Mouse (Mus musculus): ENCODE data around the gene Akr1c21.
"Not testable (repeated sequence)": the region's sequence is repeated elsewhere in the genome, so short reads cannot be mapped to it uniquely, and the experiment has no call there.

Gene Akr1c21

DNA sequence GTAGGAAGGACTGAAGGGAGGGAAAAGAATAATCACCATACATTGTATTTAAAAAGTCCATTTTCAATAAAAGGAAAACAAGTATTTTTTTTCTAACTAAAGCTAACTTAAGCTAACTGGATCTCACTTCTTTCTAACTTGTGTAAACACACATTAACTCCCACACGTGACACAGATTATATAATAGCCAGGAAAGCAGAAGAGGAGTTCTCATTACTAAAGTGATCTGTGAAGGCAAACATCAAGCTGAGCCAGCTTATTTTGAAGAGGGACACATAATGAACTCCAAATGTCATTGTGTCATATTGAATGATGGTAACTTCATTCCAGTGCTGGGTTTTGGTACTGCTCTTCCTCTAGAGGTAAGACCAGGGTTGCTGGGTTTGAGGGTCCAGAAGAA, at the start of gene Akr1c21:
Akr1c21 (plus strand) TSS at position 205 of the 400 bp plus-strand sequence.
- peak in 1 of 2 experiments; percentile 26 for DNase-seq

DNA sequence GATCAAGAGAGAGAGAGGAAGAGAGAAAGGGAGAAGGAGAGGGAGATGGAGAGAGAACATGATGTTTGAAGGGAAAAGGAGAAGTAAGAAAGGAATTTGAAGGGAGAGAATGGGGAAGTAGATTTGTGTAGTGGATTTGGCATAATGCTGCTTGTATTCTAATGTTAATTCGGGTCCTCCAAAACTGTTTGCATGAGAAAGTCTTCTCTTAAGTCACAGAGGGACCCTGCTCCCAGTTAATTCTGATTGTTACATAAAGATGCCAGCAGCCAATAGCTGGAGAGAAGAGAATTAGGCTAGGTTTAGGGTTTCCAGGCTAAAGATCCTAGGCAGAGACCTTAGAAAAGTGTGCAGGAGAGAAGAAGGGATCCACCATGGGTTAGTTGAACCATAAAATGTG, 14.7 kb upstream of the Akr1c21 start:
- DNase-seq = no peak

DNA sequence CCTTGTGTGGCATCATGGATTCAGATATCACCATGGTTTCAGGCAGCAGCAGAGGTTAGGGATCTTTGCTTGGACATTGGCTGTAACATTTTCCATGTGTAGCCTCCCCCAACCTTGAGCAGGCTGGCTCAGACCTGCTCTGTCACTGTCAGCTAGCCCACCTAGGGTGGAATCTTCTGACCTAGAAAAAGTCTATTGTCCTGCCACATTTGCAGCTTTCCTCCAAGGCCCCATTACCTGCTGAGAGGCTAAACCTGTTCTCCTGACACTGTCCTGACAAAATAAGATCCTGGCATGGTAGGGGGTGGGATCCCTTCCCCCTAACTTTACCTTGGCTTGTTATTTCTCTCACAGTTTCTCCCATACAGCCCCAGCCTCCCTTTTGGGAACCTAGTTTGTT, 13.4 kb upstream of the Akr1c21 start:
- DNase-seq = no peak

DNA sequence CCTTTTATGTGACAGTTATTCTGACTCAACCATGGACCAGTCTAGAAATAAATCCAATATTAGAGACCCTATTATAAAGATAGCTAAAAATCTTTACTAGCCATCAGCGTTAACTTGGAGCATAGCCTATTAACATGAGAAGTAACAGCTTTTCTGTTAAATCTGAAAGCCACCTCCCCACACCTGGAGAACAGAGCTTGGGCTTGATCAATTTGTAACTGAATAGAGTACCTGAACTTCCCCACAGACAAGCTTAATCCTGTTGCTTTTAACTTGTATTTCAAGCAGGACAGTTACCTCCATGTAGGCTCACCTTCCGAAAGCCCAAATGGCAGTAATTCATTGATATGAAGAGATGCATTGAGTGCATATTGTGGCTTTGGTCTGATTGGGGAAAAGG, 7.9 kb upstream of the Akr1c21 start:
- no peak for DNase-seq

DNA sequence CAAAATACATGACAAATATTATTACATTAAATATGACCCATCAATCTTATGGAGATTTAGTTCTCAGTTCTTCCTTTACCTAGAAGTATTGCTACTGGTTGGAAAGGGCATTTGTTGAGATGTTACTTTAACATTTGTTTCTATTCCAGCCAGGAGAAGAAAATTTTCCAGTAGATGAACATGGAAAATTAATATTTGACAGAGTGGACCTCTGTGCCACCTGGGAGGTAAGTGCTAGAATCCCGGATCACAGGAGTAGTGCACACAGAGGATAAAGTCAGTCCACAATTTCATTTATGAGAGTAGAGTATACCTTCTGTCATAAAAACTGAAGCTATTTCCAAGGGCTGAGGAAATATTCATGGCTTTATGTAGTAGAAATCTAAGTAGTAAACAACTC, 3.0 kb downstream of the Akr1c21 start:
- peak in 1 of 2 experiments; percentile 11 for DNase-seq

DNA sequence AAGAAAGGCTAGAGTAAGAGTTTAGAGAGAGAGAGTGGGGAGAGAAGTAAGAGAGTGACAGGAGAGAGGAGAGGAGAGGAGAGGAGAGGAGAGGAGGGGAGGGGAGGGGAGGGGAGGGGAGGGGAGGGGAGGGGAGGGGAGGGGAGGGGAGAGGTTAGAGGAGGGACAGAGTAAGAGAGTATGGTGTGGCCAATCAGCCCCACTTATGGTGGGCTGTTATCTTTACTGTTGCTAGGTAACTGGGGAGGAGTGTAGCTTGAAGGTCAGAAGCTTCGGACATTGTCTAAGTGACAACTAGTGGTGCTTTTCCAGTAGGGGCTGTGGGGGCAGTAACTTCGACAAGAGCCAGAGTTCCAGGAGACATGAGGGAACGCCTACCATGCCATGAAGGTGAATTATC, 29.6 kb downstream of the Akr1c21 start:
- DNase-seq = not testable (repeated sequence)

DNA sequence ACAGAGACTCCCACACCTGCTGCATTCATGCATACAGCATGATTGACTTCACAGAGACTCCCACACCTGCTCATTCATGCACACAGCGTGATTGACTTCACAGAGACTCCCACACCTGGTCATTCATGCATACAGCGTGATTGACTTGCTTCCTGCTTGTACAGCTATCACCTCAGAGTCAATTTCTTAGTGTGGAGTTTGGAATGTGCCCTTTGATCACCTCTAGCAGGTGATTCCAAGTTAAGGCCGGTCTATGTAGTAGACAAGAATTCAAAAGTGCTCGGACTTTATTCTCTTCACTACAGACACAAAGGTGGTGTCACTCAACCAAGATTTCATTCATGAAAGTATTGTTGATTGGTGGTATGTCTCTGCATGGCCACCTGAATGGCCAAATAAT, 32.9 kb downstream of the Akr1c21 start:
- peak; percentile 40 to 71 for DNase-seq

DNA sequence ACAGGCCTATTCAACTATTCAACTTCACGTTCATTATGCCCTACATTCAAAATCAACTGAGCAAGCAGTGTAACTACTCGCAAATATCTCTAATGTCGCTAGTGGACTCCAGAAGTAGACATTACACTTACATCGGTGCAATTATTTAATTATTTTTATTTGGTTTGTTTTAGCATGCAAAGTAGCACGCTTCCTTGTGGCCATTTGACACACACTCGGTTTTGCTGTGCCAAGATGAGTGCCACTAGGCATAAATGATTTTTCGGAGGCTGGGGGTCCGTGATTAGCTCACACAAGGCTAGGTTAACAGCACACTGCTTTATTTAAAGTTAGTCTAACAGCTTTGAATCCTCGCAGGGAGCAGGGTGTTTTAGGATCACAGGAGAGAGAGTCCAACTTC, 34.7 kb downstream of the Akr1c21 start:
- DNase-seq = peak in 1 of 2 experiments; percentile 6

DNA sequence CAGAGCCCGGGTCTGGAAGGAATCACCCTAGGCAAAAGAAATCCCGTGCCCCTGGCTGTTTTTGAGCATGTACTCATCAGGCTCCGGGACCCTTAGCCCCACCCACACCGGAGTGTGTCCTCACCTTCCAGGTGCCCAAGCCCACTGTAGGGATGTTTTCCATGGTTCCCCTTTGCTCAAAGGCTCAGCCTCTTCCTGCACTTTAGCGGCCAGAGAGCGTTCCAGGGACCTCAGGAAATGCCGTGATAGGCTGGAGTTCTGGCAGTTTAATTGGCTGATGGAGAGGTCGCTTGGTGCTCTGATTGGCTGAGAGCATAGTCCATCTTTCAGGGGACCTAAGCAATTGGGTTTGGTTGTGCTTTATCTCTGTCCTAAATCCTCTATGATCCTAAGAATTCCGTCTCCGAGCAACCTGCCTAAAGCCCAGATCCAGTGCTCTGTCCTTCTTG, 35.1 kb downstream of the Akr1c21 start, which contains the start of gene Akr1e1:
Akr1e1 (minus strand) TSS at position 214 of the 449 bp plus-strand sequence.
- peak; percentile 89 to 96 for DNase-seq

DNA sequence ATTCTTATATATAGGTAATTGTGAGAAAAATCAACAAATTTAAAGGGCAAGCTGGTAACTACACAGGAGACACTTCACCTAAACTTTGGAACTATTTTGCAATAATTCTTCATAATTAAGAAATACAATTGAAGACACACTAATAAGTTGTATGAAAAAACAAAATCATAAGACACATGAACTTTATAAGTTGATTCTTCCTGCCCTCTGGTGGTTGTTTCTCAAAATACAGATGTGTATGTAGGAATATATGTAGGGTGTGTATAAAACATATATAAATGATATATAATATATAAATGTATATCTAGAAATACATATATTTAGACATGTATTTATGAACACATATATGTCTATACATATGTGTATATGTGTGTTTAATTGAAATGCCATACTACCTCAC, 37.0 kb downstream of the Akr1c21 start:
- DNase-seq = peak in 1 of 2 experiments; percentile 28

Measured in kidney, postnatal 36 days (tissue).